Mouse (Mus musculus) spleen, adult 12 weeks (tissue): ENCODE results near the gene Gm13769.
"Not testable (repeated sequence)": the region's sequence is repeated elsewhere in the genome, so short reads cannot be mapped to it uniquely, and the experiment has no call there.

Experiments
- DNase-seq: peaks from one replicate; pipeline ENCODE4 v3.0.0; 2022; ENCODE audit warnings: low spot score

Gene Gm13769

DNA sequence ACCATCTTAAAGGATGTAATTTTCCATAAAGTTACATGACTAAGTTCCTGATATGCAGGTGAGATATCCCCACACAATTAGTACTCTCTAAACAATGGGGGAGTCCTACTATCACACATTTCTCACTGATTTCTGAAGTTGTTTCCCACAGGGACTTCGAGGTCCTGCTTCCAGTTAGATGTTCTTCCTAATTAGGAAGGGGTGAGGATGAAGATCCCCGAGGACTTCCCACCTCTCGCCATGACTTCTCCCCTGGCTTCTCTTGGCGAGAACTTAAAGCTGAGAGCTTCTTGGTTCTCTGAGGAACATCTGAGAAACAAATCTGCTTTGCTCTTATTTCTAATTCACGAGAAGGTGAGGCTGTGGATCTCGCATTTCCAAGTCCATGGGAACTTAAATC lies at the start of gene Gm13769:
Gm13769 (plus strand) TSS at position 301 of the 400 bp plus-strand sequence.
- not testable (repeated sequence) for DNase-seq

DNA sequence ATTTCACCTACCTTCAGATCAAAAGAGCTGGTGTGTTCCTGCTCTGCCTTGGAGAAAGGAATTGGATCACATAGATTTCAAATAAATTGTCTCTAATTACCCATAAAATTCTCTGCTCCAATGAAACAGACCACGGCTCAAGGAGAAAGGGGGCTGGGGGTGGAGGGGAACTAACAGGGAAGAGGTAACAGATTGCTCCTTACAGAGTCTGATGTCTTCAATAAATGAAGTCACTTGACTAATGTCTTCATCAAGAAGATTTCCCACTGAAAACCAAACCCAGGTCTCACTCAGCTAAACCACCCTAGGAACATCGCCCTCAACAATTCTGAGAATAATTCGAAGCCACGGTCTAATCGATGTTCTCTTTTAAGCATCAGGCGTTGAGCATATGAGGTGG lies 29.3 kb upstream of the Gm13769 start, which contains the start of gene Olfr1272:
Olfr1272 (minus strand) TSS at position 101 of the 400 bp plus-strand sequence.
- DNase-seq, result no peak

DNA sequence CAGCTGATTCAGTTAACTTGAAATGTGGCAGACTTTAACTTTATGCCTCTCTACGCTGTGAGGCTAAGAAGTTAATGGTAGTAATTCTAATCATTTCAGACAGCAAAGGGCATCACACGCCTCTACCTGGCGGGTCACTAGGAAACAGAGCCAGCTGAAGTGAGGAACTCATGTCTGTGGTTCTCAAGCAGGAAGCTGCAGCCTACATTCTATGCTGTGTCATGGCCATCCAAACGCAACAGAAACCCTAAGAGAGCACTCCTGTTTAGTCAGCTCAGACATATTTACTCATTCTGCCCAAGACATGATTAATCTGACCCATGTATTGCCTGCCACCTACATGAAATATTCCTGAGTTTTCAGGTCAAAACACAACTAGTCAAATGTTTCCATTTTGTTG lies 24.7 kb downstream of the Gm13769 start:
- DNase-seq, result not testable (repeated sequence)

DNA sequence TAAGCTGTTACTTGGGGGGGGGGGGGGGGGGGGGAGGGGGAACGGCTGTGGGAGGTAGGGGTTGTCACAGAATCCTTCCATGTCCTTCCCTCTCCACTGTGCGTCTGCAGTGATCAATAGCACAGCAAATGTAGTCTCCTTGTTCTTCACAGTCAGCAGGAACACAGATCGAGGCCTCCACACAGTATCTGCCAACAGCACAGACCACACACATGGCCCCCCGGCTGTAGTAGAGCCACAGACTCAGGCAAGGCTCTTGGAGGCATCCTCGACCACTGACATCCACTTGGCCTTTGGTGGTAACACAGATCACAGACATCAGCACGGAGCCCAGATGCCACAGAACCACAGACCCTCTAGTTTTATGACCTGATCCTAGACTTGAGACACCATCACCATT lies 29.0 kb downstream of the Gm13769 start:
- not testable (repeated sequence) for DNase-seq

DNA sequence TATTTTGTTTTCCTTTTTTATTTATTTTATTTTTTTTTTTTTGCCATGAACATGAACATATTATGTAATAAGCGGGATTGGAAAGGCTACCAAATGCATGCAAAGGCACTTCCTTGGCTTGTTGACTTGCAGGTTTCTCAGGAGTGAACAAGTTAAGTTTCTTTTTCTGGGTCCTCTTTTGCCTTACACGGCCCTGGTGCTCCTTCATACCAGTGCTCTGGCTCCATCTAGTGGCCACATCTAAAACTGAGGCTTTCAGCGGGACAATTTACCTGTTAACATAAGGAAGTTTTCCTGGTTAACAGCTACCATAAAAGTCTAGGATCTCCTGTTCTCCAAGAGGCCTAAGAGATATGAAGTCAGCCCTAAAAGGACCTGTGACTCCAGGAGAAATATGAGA lies 29.5 kb downstream of the Gm13769 start:
- DNase-seq, result not testable (repeated sequence)

DNA sequence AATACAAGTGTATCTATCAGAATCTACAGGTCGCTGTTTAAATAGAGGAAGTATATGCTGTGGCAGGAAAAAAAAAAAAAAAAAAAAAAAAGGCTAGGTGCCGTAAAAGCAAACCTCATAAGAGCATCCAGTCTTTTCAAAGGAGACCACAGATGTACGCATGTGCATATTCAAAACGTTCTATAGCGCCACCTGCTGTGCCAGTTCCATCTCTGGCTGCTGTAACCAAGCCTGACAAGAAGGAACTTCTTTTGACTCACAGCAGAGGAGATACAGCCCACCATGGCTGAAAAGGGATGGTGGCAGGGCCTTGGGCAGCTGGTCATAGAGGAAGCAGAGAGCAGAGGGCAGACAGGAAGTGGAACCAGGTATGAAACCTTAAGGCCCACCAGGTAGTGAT lies 37.2 kb downstream of the Gm13769 start:
- not testable (repeated sequence) for DNase-seq

DNA sequence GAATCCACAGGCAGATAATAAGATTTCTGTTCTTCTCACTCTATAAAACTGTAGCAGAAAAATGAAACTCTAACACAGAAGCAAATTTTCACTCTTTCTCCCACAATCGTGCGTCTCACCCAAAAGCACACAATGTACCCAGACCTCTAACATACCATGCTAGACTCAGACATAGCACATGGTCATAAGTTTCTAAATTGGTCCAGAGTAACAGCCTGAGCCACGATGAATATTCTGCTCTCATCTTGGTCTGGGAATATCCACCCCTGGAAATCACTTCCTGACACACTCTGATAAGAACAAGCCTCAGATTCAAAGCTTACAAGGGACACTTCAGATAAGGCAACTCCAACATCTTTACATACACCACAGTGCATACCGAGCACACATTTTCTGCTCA lies 38.2 kb downstream of the Gm13769 start:
- DNase-seq, result not testable (repeated sequence)
